Mouse (Mus musculus) embryonic fibroblast, embryonic 13.5 days (primary cell): ENCODE data around the gene Stk16.

Experiments
- CTCF ChIP-seq: IDR thresholded peaks from 2 replicates; pipeline ENCODE4 v1.5.1; 2011; ENCODE audit warnings: mild to moderate bottlenecking, control low read depth, low read length, moderate library complexity, borderline replicate concordance; ENCODE audit not compliant: insufficient read depth
- POLR2A ChIP-seq: IDR thresholded peaks from 2 replicates; pipeline ENCODE4 v1.6.1; 2011; ENCODE audit warnings: low read depth, mild to moderate bottlenecking, control low read depth, low read length, moderate library complexity

DNA sequence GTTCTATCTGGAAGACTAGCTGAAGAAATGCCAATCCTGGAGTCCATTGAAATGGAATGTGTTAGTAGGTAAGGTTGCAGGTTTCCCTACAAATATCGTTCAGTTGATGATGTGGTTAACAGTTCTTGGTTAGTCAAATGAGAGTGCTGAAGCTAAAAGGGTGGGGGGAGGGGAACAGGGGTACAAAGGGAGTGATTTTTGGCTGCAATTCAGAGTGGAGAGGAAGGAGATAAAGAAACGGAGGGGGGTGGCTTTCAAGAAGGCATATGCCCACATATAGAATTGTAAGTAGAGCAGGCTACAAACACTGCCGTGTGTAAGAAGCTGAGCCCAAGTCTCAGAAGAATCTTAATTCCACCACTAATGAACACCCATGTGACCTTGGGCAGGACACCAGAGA is 14.8 kb downstream of the Stk16 start:
- TF ChIP-seq CTCF (no peak), POLR2A (no peak)
